Mouse (Mus musculus): ENCODE data around the gene Gm21988. TPM values are rescaled to one million over a fixed set of nuclear protein-coding genes. Genes with fewer than 3 reads are reported as not detected.

Gene Gm21988
- polyA plus RNA-seq (2016; fragmentation: Nextera tagmentation; extraction: Ambion mirVana) = 14.4 and 15.2 TPM in 2 replicates

- Histone ChIP-seq H3K4me3 (peak within 1 kb of the TSS; percentile 91), H3K9me3 (no peaks in the 10 kb centered on the region), H3K27ac (peak within 1 kb of the TSS; percentile 57; the same call in 1 of the 2 replicates), H3K27me3 (replicated peaks) (0 out of 2 replicates have a peak, but pooled peaks cover 2% of the 10 kb centered on the region), H3K4me1 (peaks cover 23% of the 10 kb centered on the region), H3K4me2 (replicated peaks) (peak within 1 kb of the TSS; percentile 95), H3K36me3 (peaks cover 12% of the 10 kb centered on the region), H3K9ac (peak within 1 kb of the TSS; percentile 83)
- under 1% methylated on average over 35 of the region's 35 CpGs for WGBS
- peak; percentile 28 for ATAC-seq (ENCODE audit: low FRiP score, low read depth)
Measured at GRCm38 (mm10) chr11:70239541-70240279, at the start of gene Gm21988, which contains the start of gene Rnasek. TSS of gene Gm21988 (minus strand) at chr11:70239830. TSS of gene Rnasek (minus strand) at chr11:70239842.

- Histone ChIP-seq H3K9ac (no peak overlapping the region), H3K9me3 (no peaks in the 10 kb centered on the region), H3K27ac (no peak overlapping the region), H3K4me3 (no peak overlapping the region), H3K36me3 (no peaks in the 10 kb centered on the region), H3K27me3 (replicated peaks) (no peaks in the 10 kb centered on the region), H3K4me2 (replicated peaks) (no peak overlapping the region), H3K4me1 (no peaks in the 10 kb centered on the region)
- WGBS = 46% methylated on average over 6 of the region's 6 CpGs
- no peak for ATAC-seq (ENCODE audit: low FRiP score, low read depth)
Measured at GRCm38 (mm10) chr11:70289236-70289635, 49.6 kb upstream of the Gm21988 start.

GRCm38 (mm10) chr11:70288102-70288501 lies 48.5 kb upstream of the Gm21988 start:
- ATAC-seq (ENCODE audit: low FRiP score, low read depth) = no peak
- no peak overlapping the region for H3K4me2 ChIP-seq (replicated peaks)
- H3K9me3 ChIP-seq = no peaks in the 10 kb centered on the region
- no peaks in the 10 kb centered on the region for H3K27me3 ChIP-seq (replicated peaks)
- H3K36me3 ChIP-seq = no peaks in the 10 kb centered on the region
- H3K4me1 ChIP-seq = no peaks in the 10 kb centered on the region
- H3K4me3 ChIP-seq = no peak overlapping the region
- H3K27ac ChIP-seq = no peak overlapping the region
- WGBS = 84% methylated on average over 10 of the region's 10 CpGs
- no peak overlapping the region for H3K9ac ChIP-seq

- ATAC-seq (ENCODE audit: low FRiP score, low read depth) = no peak
- Histone ChIP-seq H3K4me2 (replicated peaks) (no peak overlapping the region), H3K27me3 (replicated peaks) (no peaks in the 10 kb centered on the region), H3K27ac (no peak overlapping the region), H3K4me3 (no peak overlapping the region), H3K4me1 (no peaks in the 10 kb centered on the region), H3K9ac (no peak overlapping the region), H3K9me3 (no peaks in the 10 kb centered on the region), H3K36me3 (no peaks in the 10 kb centered on the region)
- 77% methylated on average over 5 of the region's 5 CpGs for WGBS
Measured at GRCm38 (mm10) chr11:70285686-70286085, 46.1 kb upstream of the Gm21988 start.

GRCm38 (mm10) chr11:70284757-70285156 lies 45.1 kb upstream of the Gm21988 start:
- no peak overlapping the region for H3K4me2 ChIP-seq (replicated peaks)
- no peak overlapping the region for H3K4me3 ChIP-seq
- no peaks in the 10 kb centered on the region for H3K36me3 ChIP-seq
- H3K9ac ChIP-seq = no peak overlapping the region
- WGBS = 91% methylated on average over 3 of the region's 3 CpGs
- no peaks in the 10 kb centered on the region for H3K4me1 ChIP-seq
- no peaks in the 10 kb centered on the region for H3K27me3 ChIP-seq (replicated peaks)
- no peaks in the 10 kb centered on the region for H3K9me3 ChIP-seq
- no peak overlapping the region for H3K27ac ChIP-seq
- ATAC-seq (ENCODE audit: low FRiP score, low read depth) = no peak

- Histone ChIP-seq H3K4me1 (no peaks in the 10 kb centered on the region), H3K27me3 (replicated peaks) (no peaks in the 10 kb centered on the region), H3K9me3 (no peaks in the 10 kb centered on the region), H3K36me3 (no peaks in the 10 kb centered on the region), H3K4me2 (replicated peaks) (no peak overlapping the region), H3K9ac (no peak overlapping the region), H3K27ac (no peak overlapping the region), H3K4me3 (no peak overlapping the region)
- 89% methylated on average over 4 of the region's 4 CpGs for WGBS
- ATAC-seq (ENCODE audit: low FRiP score, low read depth) = no peak
Measured at GRCm38 (mm10) chr11:70283666-70284065, 44.0 kb upstream of the Gm21988 start.

GRCm38 (mm10) chr11:70280441-70280840 lies 40.8 kb upstream of the Gm21988 start:
- H3K4me1 ChIP-seq = no peaks in the 10 kb centered on the region
- no peaks in the 10 kb centered on the region for H3K36me3 ChIP-seq
- no peaks in the 10 kb centered on the region for H3K9me3 ChIP-seq
- H3K4me3 ChIP-seq = no peak overlapping the region
- no peak overlapping the region for H3K27ac ChIP-seq
- WGBS = 77% methylated on average over 3 of the region's 3 CpGs
- H3K9ac ChIP-seq = no peak overlapping the region
- no peaks in the 10 kb centered on the region for H3K27me3 ChIP-seq (replicated peaks)
- ATAC-seq (ENCODE audit: low FRiP score, low read depth) = no peak
- H3K4me2 ChIP-seq (replicated peaks) = no peak overlapping the region

GRCm38 (mm10) chr11:70278961-70279360 lies 39.3 kb upstream of the Gm21988 start:
- no peak overlapping the region for H3K27ac ChIP-seq
- H3K9ac ChIP-seq = no peak overlapping the region
- H3K36me3 ChIP-seq = no peaks in the 10 kb centered on the region
- ATAC-seq (ENCODE audit: low FRiP score, low read depth) = no peak
- H3K9me3 ChIP-seq = no peaks in the 10 kb centered on the region
- no peaks in the 10 kb centered on the region for H3K4me1 ChIP-seq
- H3K27me3 ChIP-seq (replicated peaks) = no peaks in the 10 kb centered on the region
- H3K4me2 ChIP-seq (replicated peaks) = no peak overlapping the region
- H3K4me3 ChIP-seq = no peak overlapping the region
- WGBS = 88% methylated on average over 3 of the region's 3 CpGs

GRCm38 (mm10) chr11:70271641-70272040 lies 32.0 kb upstream of the Gm21988 start:
- 83% methylated on average over 7 of the region's 7 CpGs for WGBS
- Histone ChIP-seq H3K4me1 (no peaks in the 10 kb centered on the region), H3K4me3 (no peak overlapping the region), H3K27me3 (replicated peaks) (no peaks in the 10 kb centered on the region), H3K27ac (no peak overlapping the region), H3K9me3 (no peaks in the 10 kb centered on the region), H3K4me2 (replicated peaks) (no peak overlapping the region), H3K36me3 (no peaks in the 10 kb centered on the region), H3K9ac (no peak overlapping the region)
- no peak for ATAC-seq (ENCODE audit: low FRiP score, low read depth)

GRCm38 (mm10) chr11:70266405-70266804 lies 26.8 kb upstream of the Gm21988 start:
- Histone ChIP-seq H3K9ac (no peak overlapping the region), H3K27me3 (replicated peaks) (no peaks in the 10 kb centered on the region), H3K4me3 (no peak overlapping the region), H3K4me1 (no peaks in the 10 kb centered on the region), H3K4me2 (replicated peaks) (no peak overlapping the region), H3K36me3 (no peaks in the 10 kb centered on the region), H3K27ac (no peak overlapping the region), H3K9me3 (no peaks in the 10 kb centered on the region)
- ATAC-seq (ENCODE audit: low FRiP score, low read depth) = no peak
- WGBS = 91% methylated on average over 1 of the region's 1 CpGs

GRCm38 (mm10) chr11:70265819-70266218 lies 26.2 kb upstream of the Gm21988 start:
- H3K4me2 ChIP-seq (replicated peaks) = no peak overlapping the region
- no peaks in the 10 kb centered on the region for H3K9me3 ChIP-seq
- ATAC-seq (ENCODE audit: low FRiP score, low read depth) = no peak
- H3K27me3 ChIP-seq (replicated peaks) = no peaks in the 10 kb centered on the region
- no peak overlapping the region for H3K9ac ChIP-seq
- no peak overlapping the region for H3K27ac ChIP-seq
- no peaks in the 10 kb centered on the region for H3K36me3 ChIP-seq
- no peaks in the 10 kb centered on the region for H3K4me1 ChIP-seq
- H3K4me3 ChIP-seq = no peak overlapping the region
- 85% methylated on average over 4 of the region's 4 CpGs for WGBS

GRCm38 (mm10) chr11:70265252-70265651 lies 25.6 kb upstream of the Gm21988 start:
- Histone ChIP-seq H3K9ac (no peak overlapping the region), H3K36me3 (no peaks in the 10 kb centered on the region), H3K27ac (no peak overlapping the region), H3K4me2 (replicated peaks) (no peak overlapping the region), H3K4me1 (no peaks in the 10 kb centered on the region), H3K27me3 (replicated peaks) (no peaks in the 10 kb centered on the region), H3K4me3 (no peak overlapping the region), H3K9me3 (no peaks in the 10 kb centered on the region)
- no peak for ATAC-seq (ENCODE audit: low FRiP score, low read depth)
- 66% methylated on average over 3 of the region's 3 CpGs for WGBS

GRCm38 (mm10) chr11:70259035-70259434 lies 19.4 kb upstream of the Gm21988 start:
- 91% methylated on average over 4 of the region's 4 CpGs for WGBS
- no peaks in the 10 kb centered on the region for H3K36me3 ChIP-seq
- H3K4me1 ChIP-seq = peaks cover 10% of the 10 kb centered on the region
- no peaks in the 10 kb centered on the region for H3K9me3 ChIP-seq
- no peak overlapping the region for H3K4me3 ChIP-seq
- no peak for ATAC-seq (ENCODE audit: low FRiP score, low read depth)
- no peak overlapping the region for H3K9ac ChIP-seq
- no peak overlapping the region for H3K27ac ChIP-seq
- H3K27me3 ChIP-seq (replicated peaks) = peaks cover 22% of the 10 kb centered on the region
- H3K4me2 ChIP-seq (replicated peaks) = no peak overlapping the region
